Mouse (Mus musculus): ENCODE data around the gene Cmtm4. TPM values are rescaled to one million over a fixed set of nuclear protein-coding genes. Genes with fewer than 3 reads are reported as not detected.
"Not testable (repeated sequence)": the region's sequence is repeated elsewhere in the genome, so short reads cannot be mapped to it uniquely, and the experiment has no call there.

Cmtm4 gene
- polyA plus RNA-seq, 2 experiments, result 0.44 to 1.7 TPM

DNA sequence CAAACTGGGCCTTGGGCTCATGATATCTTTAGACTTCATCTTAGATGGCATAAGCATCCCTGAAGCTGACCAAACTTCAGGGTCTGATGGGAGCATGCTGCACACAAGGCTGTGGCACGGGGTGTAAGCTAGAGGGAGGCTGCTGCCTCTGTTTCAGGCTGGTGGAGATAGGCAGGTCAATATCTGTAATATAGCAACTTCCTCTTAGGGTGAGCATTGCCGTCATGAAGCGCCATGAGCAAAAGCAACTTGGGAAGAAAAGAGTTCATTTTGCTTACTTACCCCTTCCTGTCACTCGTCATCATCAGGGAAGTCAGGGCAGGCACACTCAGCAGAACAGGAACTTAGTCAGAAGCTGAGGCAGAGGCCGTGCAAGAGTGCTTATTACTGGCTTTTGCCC is 61.8 kb downstream of the Cmtm4 start:
- Histone ChIP-seq H3K4me2 (ENCODE audit: low read depth) (peak overlapping the region; percentile 15; the same call in 1 of the 2 replicates), H3K36me3 (replicated peaks; ENCODE audit: control insufficient read depth, insufficient read depth, low read depth) (no peaks in the 10 kb centered on the region), H3K4me3 (ENCODE audit: insufficient read depth in 1 of 2, low read depth in 2 of 2, low read length in 2 of 2) (no peak overlapping the region), H3K27ac (no peak overlapping the region), H3K4me1 (replicated peaks; ENCODE audit: control insufficient read depth in 2 of 2, insufficient read depth in 2 of 2, low read length in 1 of 2) (peaks cover 6 to 15% of the 10 kb centered on the region in 2 experiments; a peak in 3 of 4 replicates), H3K27me3 (ENCODE audit: control insufficient read depth, insufficient read depth, low read length) (no peaks in the 10 kb centered on the region), H3K9me3 (ENCODE audit: control insufficient read depth, low read length) (no peaks in the 10 kb centered on the region), H3K9ac (replicated peaks) (no peak overlapping the region)
- TF ChIP-seq CTCF (IDR thresholded peaks at IDR 0.05; ENCODE audit: low read depth), result no peak
- TF ChIP-seq EP300 (IDR thresholded peaks at IDR 0.05; ENCODE audit: low read depth), result no peak
- DNase-seq (ENCODE audit: low read depth in 3 of 3, low spot score in 3 of 3) (no peak), ATAC-seq (ENCODE audit: insufficient read depth) (peak; percentile 61; the same call in 1 of the 2 replicates)
- 19% methylated on average over 5 of the region's 5 CpGs for WGBS (ENCODE audit: insufficient replicate concordance)

DNA sequence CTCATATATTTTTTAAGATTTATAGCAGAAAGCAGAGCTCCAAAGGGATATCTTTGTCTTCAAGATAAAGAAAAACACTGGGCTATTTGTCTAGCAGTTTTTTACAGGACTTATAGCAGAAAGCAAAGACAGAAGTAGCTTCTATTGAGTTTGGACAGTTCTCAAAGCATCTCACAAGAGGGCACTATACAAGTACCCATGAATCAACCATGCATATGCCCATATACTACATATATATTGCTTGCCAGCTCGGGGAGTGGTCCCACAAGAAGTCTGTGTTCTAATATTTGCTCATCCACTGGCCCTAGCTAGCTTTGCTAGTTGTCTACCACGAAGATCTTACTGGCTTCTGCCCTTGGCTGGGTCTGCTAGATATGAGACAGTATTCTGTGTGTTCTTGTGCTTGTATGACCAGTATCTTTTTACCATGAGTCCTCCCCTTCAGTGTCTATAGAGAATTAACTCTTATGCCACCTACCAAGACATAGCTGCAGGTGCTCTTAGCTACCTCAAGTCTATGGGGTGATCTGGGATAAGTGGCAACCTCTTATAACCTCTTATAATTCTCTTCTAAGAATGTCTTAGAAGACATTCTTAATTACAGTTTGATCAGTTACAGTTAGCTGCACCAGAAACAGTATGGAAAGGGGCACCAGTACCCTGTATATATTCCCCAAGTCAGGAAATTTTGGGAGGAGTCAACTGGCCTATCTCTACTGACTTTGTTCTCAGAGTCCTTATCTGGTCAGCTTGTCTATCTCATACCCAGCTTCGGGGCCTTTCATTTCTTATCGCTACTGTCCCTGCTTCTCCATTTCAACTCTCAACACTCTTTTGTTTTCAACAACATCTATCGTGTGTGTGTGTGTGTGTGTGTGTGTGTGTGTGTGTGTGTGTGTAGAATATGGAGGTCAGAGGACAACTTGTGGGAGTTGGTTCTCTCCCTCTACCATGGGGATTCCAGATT is 62.7 kb downstream of the Cmtm4 start:
- Histone ChIP-seq H3K27ac (no peak overlapping the region), H3K4me3 (ENCODE audit: insufficient read depth in 1 of 2, low read depth in 2 of 2, low read length in 2 of 2) (no peak overlapping the region), H3K27me3 (ENCODE audit: control insufficient read depth, insufficient read depth, low read length) (no peaks in the 10 kb centered on the region), H3K4me2 (ENCODE audit: low read depth) (peak overlapping the region; percentile 15; the same call in 1 of the 2 replicates), H3K9ac (replicated peaks) (no peak overlapping the region), H3K9me3 (ENCODE audit: control insufficient read depth, low read length) (no peaks in the 10 kb centered on the region), H3K36me3 (replicated peaks; ENCODE audit: control insufficient read depth, insufficient read depth, low read depth) (no peaks in the 10 kb centered on the region), H3K4me1 (replicated peaks; ENCODE audit: control insufficient read depth in 2 of 2, insufficient read depth in 2 of 2, low read length in 1 of 2) (peaks cover 6 to 15% of the 10 kb centered on the region in 2 experiments; a peak in 3 of 4 replicates)
- DNase-seq (ENCODE audit: low read depth in 3 of 3, low spot score in 3 of 3), result no peak
- 10% methylated on average over 5 of the region's 5 CpGs for WGBS (ENCODE audit: insufficient replicate concordance)
- TF ChIP-seq CTCF (IDR thresholded peaks at IDR 0.05; ENCODE audit: low read depth) (no peak), EP300 (IDR thresholded peaks at IDR 0.05; ENCODE audit: low read depth) (no peak)
- peak; percentile 73 for ATAC-seq (ENCODE audit: insufficient read depth)

DNA sequence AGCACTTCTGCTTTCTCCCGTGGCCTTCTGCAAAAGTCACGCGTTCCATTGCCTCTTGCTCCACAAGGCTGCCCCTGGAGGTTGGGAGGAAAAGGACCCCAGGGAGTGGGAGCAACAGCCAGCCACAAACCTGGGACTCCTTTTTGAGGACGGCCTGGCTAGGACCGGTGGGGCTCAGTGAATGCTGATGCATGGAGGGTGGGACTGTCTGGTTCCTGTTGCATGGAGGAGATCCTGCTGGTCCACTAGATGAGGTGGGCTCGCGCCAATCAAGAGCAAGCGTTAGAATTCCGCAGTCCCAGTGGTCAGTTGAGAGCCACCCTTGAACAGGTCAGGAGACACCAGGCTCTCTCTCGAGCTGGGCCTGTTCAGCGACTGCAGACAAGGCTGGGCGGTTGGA is 73.7 kb downstream of the Cmtm4 start, which contains the start of gene Cmtm2b:
Cmtm2b (plus strand) TSS at position 301 of the 400 bp plus-strand sequence.
- H3K36me3 ChIP-seq (replicated peaks; ENCODE audit: control insufficient read depth, insufficient read depth, low read depth); H3K27me3 ChIP-seq (ENCODE audit: control insufficient read depth, insufficient read depth, low read length); H3K4me2 ChIP-seq (ENCODE audit: low read depth); H3K27ac ChIP-seq; H3K4me3 ChIP-seq (ENCODE audit: insufficient read depth in 1 of 2, low read depth in 2 of 2, low read length in 2 of 2); H3K9ac ChIP-seq (replicated peaks); ATAC-seq (ENCODE audit: insufficient read depth); DNase-seq (ENCODE audit: low read depth in 3 of 3, low spot score in 3 of 3); H3K4me1 ChIP-seq (replicated peaks; ENCODE audit: control insufficient read depth in 2 of 2, insufficient read depth in 2 of 2, low read length in 1 of 2); H3K9me3 ChIP-seq (ENCODE audit: control insufficient read depth, low read length): not testable (repeated sequence)
- WGBS (ENCODE audit: insufficient replicate concordance), result 68% methylated on average over 12 of the region's 12 CpGs

DNA sequence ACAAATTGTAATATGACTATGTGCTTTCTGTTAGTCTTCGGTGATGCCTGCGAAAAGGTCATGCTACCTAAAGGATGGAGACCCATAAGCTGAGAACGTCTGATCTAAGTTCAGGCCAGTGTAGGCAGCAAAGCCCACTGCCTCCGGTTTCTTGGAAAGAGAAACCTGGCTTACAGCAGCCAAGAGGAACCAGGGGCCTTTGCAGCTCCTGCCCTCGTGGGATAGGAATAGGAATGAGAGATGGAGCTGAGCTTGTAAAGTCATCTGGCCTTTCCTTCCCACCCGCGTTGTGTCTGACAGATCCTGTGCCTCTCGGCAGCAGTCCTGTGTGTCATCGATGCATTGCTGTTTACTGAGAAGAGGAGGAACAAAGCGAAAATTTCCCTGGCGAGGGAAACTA is 74.3 kb downstream of the Cmtm4 start, which contains the start of gene Gm11020:
Gm11020 (plus strand) TSS at position 301 of the 400 bp plus-strand sequence.
- not testable (repeated sequence) for ATAC-seq (ENCODE audit: insufficient read depth); H3K4me1 ChIP-seq (replicated peaks; ENCODE audit: control insufficient read depth in 2 of 2, insufficient read depth in 2 of 2, low read length in 1 of 2); H3K9ac ChIP-seq (replicated peaks); H3K27me3 ChIP-seq (ENCODE audit: control insufficient read depth, insufficient read depth, low read length); H3K9me3 ChIP-seq (ENCODE audit: control insufficient read depth, low read length); H3K4me3 ChIP-seq (ENCODE audit: insufficient read depth in 1 of 2, low read depth in 2 of 2, low read length in 2 of 2); H3K4me2 ChIP-seq (ENCODE audit: low read depth); H3K36me3 ChIP-seq (replicated peaks; ENCODE audit: control insufficient read depth, insufficient read depth, low read depth); H3K27ac ChIP-seq; DNase-seq (ENCODE audit: low read depth in 3 of 3, low spot score in 3 of 3)
- WGBS (ENCODE audit: insufficient replicate concordance), result 71% methylated on average over 8 of the region's 11 CpGs

DNA sequence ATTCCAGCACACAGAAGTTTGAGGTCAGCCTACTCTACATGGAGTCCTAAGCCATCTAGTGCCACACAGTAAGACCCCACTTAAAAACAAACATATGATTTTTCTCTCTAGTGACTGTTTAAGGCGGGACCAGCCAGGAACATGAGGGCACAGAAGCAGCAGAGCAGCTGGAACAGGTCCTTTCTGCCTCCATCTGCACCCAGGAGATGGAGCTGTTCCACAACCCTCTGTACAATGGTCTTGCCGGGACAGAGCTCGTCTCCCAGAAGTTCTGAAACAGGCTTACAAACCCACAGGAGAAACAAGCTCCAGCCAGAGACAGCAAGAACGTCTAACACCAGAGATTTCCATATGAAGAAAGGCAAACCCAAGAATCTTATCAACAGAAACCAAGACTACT is 82.3 kb downstream of the Cmtm4 start:
- H3K9me3 ChIP-seq (ENCODE audit: control insufficient read depth, low read length), result no peaks in the 10 kb centered on the region
- peak; percentile 24; the same call in 1 of the 2 replicates for TF ChIP-seq CTCF (IDR thresholded peaks at IDR 0.05; ENCODE audit: low read depth)
- no peak for TF ChIP-seq EP300 (IDR thresholded peaks at IDR 0.05; ENCODE audit: low read depth)
- H3K36me3 ChIP-seq (replicated peaks; ENCODE audit: control insufficient read depth, insufficient read depth, low read depth), result no peaks in the 10 kb centered on the region
- no peak overlapping the region for H3K9ac ChIP-seq (replicated peaks)
- no peak overlapping the region for H3K27ac ChIP-seq
- no peaks in the 10 kb centered on the region; a peak in 1 of 4 replicates for H3K4me1 ChIP-seq (replicated peaks; ENCODE audit: control insufficient read depth in 2 of 2, insufficient read depth in 2 of 2, low read length in 1 of 2)
- no peak overlapping the region for H3K4me2 ChIP-seq (ENCODE audit: low read depth)
- WGBS (ENCODE audit: insufficient replicate concordance), result 40% methylated on average over 4 of the region's 4 CpGs
- H3K4me3 ChIP-seq (ENCODE audit: insufficient read depth in 1 of 2, low read depth in 2 of 2, low read length in 2 of 2), result no peak overlapping the region
- ATAC-seq (ENCODE audit: insufficient read depth), result no peak
- DNase-seq (ENCODE audit: low read depth in 3 of 3, low spot score in 3 of 3), result no peak
- no peaks in the 10 kb centered on the region for H3K27me3 ChIP-seq (ENCODE audit: control insufficient read depth, insufficient read depth, low read length)

DNA sequence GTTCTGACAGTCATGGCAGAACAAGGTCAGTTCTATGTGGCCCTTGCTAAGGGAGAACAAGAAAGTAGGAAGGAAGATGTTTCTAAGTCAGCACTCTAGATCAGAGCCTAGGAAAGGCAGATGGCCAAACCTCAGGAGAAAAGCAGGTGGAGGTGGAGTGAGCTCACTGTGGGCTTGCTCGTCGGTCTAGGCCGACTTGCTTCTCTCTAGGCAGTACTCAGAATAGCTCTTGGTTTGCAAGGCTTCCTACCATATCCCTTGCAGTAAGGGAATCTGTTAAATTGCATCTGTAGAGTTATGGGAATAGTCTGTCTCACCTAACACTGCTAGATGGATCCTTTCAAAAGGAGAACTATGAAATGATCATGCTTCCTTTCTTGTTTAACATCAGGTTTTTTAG is 83.6 kb downstream of the Cmtm4 start:
- not testable (repeated sequence) for H3K4me2 ChIP-seq (ENCODE audit: low read depth); H3K9me3 ChIP-seq (ENCODE audit: control insufficient read depth, low read length); H3K27ac ChIP-seq; ATAC-seq (ENCODE audit: insufficient read depth); H3K4me3 ChIP-seq (ENCODE audit: insufficient read depth in 1 of 2, low read depth in 2 of 2, low read length in 2 of 2); DNase-seq (ENCODE audit: low read depth in 3 of 3, low spot score in 3 of 3); H3K4me1 ChIP-seq (replicated peaks; ENCODE audit: control insufficient read depth in 2 of 2, insufficient read depth in 2 of 2, low read length in 1 of 2); H3K27me3 ChIP-seq (ENCODE audit: control insufficient read depth, insufficient read depth, low read length); H3K36me3 ChIP-seq (replicated peaks; ENCODE audit: control insufficient read depth, insufficient read depth, low read depth); H3K9ac ChIP-seq (replicated peaks)
- 38% methylated on average over 3 of the region's 3 CpGs for WGBS (ENCODE audit: insufficient replicate concordance)

DNA sequence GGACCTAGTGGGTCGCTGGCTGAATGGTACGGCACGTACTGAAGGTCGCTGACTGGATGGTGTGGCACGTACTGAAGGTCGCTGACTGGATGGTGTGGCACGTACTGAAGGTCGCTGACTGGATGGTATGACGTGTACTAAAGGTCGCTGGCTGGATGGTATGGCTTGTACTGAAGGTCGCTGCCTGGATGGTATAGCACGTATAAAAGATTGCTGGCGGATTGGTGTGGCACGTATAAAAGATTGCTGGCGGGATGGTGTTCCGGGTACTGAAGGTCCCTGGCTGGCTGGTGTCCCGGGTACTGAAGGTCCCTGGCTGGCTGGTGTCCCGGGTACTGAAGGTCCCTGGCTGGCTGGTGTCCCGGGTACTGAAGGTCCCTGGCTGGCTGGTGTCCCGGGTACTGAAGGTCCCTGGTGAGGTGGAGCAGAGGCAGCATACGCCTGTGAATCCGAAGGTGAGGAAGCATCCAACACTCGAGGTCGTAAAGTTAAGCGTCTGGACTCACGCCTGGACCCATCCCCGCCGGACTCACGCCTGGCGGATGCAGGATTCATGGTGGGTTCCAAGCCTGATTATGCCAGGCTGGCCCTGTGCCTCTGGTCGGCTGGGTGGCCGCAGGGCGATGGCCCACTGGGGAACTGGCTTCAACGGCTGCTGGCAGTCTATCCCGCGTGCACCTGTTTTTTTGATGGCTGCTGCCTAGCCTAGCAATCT is 86.0 kb downstream of the Cmtm4 start, which contains the start of the genes Gm45711 and Cmtm1:
Gm45711 (minus strand) TSS at position 641 of the 715 bp plus-strand sequence.
Cmtm1 (minus strand) TSS at position 705 of the 715 bp plus-strand sequence.
- not testable (repeated sequence) for H3K27ac ChIP-seq; H3K27me3 ChIP-seq (ENCODE audit: control insufficient read depth, insufficient read depth, low read length); H3K4me2 ChIP-seq (ENCODE audit: low read depth); H3K9me3 ChIP-seq (ENCODE audit: control insufficient read depth, low read length); H3K4me1 ChIP-seq (replicated peaks; ENCODE audit: control insufficient read depth in 2 of 2, insufficient read depth in 2 of 2, low read length in 1 of 2); ATAC-seq (ENCODE audit: insufficient read depth); H3K36me3 ChIP-seq (replicated peaks; ENCODE audit: control insufficient read depth, insufficient read depth, low read depth); H3K9ac ChIP-seq (replicated peaks); H3K4me3 ChIP-seq (ENCODE audit: insufficient read depth in 1 of 2, low read depth in 2 of 2, low read length in 2 of 2); DNase-seq (ENCODE audit: low read depth in 3 of 3, low spot score in 3 of 3)
- WGBS (ENCODE audit: insufficient replicate concordance), result 77% methylated on average over 33 of the region's 36 CpGs

Measured in liver, embryonic 14.5 days (tissue).